Mouse (Mus musculus): ENCODE measurements around the gene H2-DMb1. TPM values are rescaled to one million over a fixed set of nuclear protein-coding genes. Genes with fewer than 3 reads are reported as not detected.
"Not testable (repeated sequence)": the region's sequence is repeated elsewhere in the genome, so short reads cannot be mapped to it uniquely, and the experiment has no call there.

The H2-DMb1 gene
- polyA plus RNA-seq, 1 experiment from 2014 or later: 2.6 TPM

- Histone ChIP-seq H3K9me3 (no peaks in the 10 kb centered on the region), H3K27me3 (peaks cover 56% of the 10 kb centered on the region), H3K4me2 (no peak overlapping the region), H3K36me3 (no peaks in the 10 kb centered on the region), H3K27ac (no peak overlapping the region), H3K4me1 (peaks cover 23% of the 10 kb centered on the region), H3K9ac (no peak overlapping the region), H3K4me3 (no peak overlapping the region)
- WGBS: 71% methylated on average over 7 of the region's 7 CpGs
- no peak for ATAC-seq (ENCODE audit: insufficient number of reproducible peaks, insufficient read depth, low FRiP score, low TSS enrichment, low read depth)
These were observed 15.3 kb upstream of the H2-DMb1 start for GRCm38 (mm10) chr17:34137601-34138000.

- peaks cover 29% of the 10 kb centered on the region for H3K4me1 ChIP-seq
- H3K27me3 ChIP-seq: peaks cover 56% of the 10 kb centered on the region
- H3K4me2 ChIP-seq: no peak overlapping the region
- H3K27ac ChIP-seq: no peak overlapping the region
- H3K4me3 ChIP-seq: no peak overlapping the region
- H3K9me3 ChIP-seq: no peaks in the 10 kb centered on the region
- ATAC-seq (ENCODE audit: insufficient number of reproducible peaks, insufficient read depth, low FRiP score, low TSS enrichment, low read depth): no peak
- no peaks in the 10 kb centered on the region for H3K36me3 ChIP-seq
- H3K9ac ChIP-seq: no peak overlapping the region; the same call in 1 of the 2 replicates
- whole genome bisulfite sequencing: 77% methylated on average over 7 of the region's 7 CpGs
These were observed 14.2 kb upstream of the H2-DMb1 start for GRCm38 (mm10) chr17:34138655-34139054.

- peaks cover 29% of the 10 kb centered on the region for H3K4me1 ChIP-seq
- H3K36me3 ChIP-seq: no peaks in the 10 kb centered on the region
- 1% methylated on average over 16 of the region's 16 CpGs for WGBS
- ATAC-seq (ENCODE audit: insufficient number of reproducible peaks, insufficient read depth, low FRiP score, low TSS enrichment, low read depth): no peak
- H3K9ac ChIP-seq: peak overlapping the region; percentile 61
- peaks cover 56% of the 10 kb centered on the region for H3K27me3 ChIP-seq
- H3K27ac ChIP-seq: no peak overlapping the region
- H3K9me3 ChIP-seq: no peaks in the 10 kb centered on the region
- H3K4me2 ChIP-seq: peak overlapping the region; percentile 66
- peak overlapping the region; percentile 41 for H3K4me3 ChIP-seq
These were observed 13.5 kb upstream of the H2-DMb1 start for GRCm38 (mm10) chr17:34139416-34139815.

GRCm38 (mm10) chr17:34140240-34140639 lies 12.6 kb upstream of the H2-DMb1 start:
- H3K27ac ChIP-seq: no peak overlapping the region
- H3K9me3 ChIP-seq: no peaks in the 10 kb centered on the region
- H3K9ac ChIP-seq: peak overlapping the region; percentile 61; the same call in 1 of the 2 replicates
- H3K4me3 ChIP-seq: no peak overlapping the region
- no peaks in the 10 kb centered on the region for H3K36me3 ChIP-seq
- peaks cover 56% of the 10 kb centered on the region for H3K27me3 ChIP-seq
- 12% methylated on average over 5 of the region's 5 CpGs for WGBS
- peak overlapping the region; percentile 66 for H3K4me2 ChIP-seq
- no peak for ATAC-seq (ENCODE audit: insufficient number of reproducible peaks, insufficient read depth, low FRiP score, low TSS enrichment, low read depth)
- H3K4me1 ChIP-seq: peaks cover 29% of the 10 kb centered on the region

GRCm38 (mm10) chr17:34141448-34141847 lies 11.4 kb upstream of the H2-DMb1 start:
- Histone ChIP-seq H3K4me1 (peaks cover 24% of the 10 kb centered on the region), H3K27ac (no peak overlapping the region), H3K4me2 (no peak overlapping the region), H3K27me3 (peaks cover 54% of the 10 kb centered on the region), H3K9ac (no peak overlapping the region), H3K9me3 (no peaks in the 10 kb centered on the region), H3K4me3 (no peak overlapping the region), H3K36me3 (no peaks in the 10 kb centered on the region)
- ATAC-seq (ENCODE audit: insufficient number of reproducible peaks, insufficient read depth, low FRiP score, low TSS enrichment, low read depth): no peak
- WGBS: 61% methylated on average over 4 of the region's 4 CpGs

GRCm38 (mm10) chr17:34142456-34143010 lies 10.3 kb upstream of the H2-DMb1 start:
- H3K36me3 ChIP-seq: no peaks in the 10 kb centered on the region
- H3K27me3 ChIP-seq: peaks cover 44% of the 10 kb centered on the region
- 0 out of 2 replicates have a peak overlapping the region, but pooled peaks have one; percentile 28 for H3K27ac ChIP-seq
- H3K4me1 ChIP-seq: peaks cover 24% of the 10 kb centered on the region
- no peak overlapping the region for H3K4me2 ChIP-seq
- WGBS: 41% methylated on average over 7 of the region's 7 CpGs
- no peak overlapping the region for H3K9ac ChIP-seq
- H3K9me3 ChIP-seq: no peaks in the 10 kb centered on the region
- ATAC-seq (ENCODE audit: insufficient number of reproducible peaks, insufficient read depth, low FRiP score, low TSS enrichment, low read depth): no peak
- H3K4me3 ChIP-seq: no peak overlapping the region

GRCm38 (mm10) chr17:34143033-34143432 lies 9.8 kb upstream of the H2-DMb1 start, which contains the start of gene H2-DMb2:
Gene H2-DMb2 (plus strand): TSS chr17:34143307.
- Histone ChIP-seq H3K9me3 (no peaks in the 10 kb centered on the region), H3K9ac (0 out of 2 replicates have a peak within 1 kb of the TSS, but pooled peaks have one; percentile 6), H3K36me3 (no peaks in the 10 kb centered on the region), H3K4me2 (no peak within 1 kb of the TSS), H3K4me1 (peaks cover 24% of the 10 kb centered on the region), H3K27me3 (peaks cover 39% of the 10 kb centered on the region), H3K27ac (0 out of 2 replicates have a peak within 1 kb of the TSS, but pooled peaks have one; percentile 28), H3K4me3 (no peak within 1 kb of the TSS)
- no peak for ATAC-seq (ENCODE audit: insufficient number of reproducible peaks, insufficient read depth, low FRiP score, low TSS enrichment, low read depth)
- WGBS: 21% methylated on average over 7 of the region's 7 CpGs

- H3K4me2 ChIP-seq: no peak overlapping the region
- H3K27me3 ChIP-seq: peaks cover 35% of the 10 kb centered on the region
- no peak overlapping the region for H3K4me3 ChIP-seq
- H3K36me3 ChIP-seq: no peaks in the 10 kb centered on the region
- H3K9me3 ChIP-seq: no peaks in the 10 kb centered on the region
- WGBS: 68% methylated on average over 5 of the region's 5 CpGs
- peaks cover 24% of the 10 kb centered on the region for H3K4me1 ChIP-seq
- ATAC-seq (ENCODE audit: insufficient number of reproducible peaks, insufficient read depth, low FRiP score, low TSS enrichment, low read depth): no peak
- no peak overlapping the region for H3K27ac ChIP-seq
- H3K9ac ChIP-seq: no peak overlapping the region
These were observed 9.4 kb upstream of the H2-DMb1 start for GRCm38 (mm10) chr17:34143461-34143860.

- not testable (repeated sequence) for H3K36me3 ChIP-seq; H3K4me3 ChIP-seq; H3K27ac ChIP-seq; H3K9me3 ChIP-seq; H3K9ac ChIP-seq; ATAC-seq (ENCODE audit: insufficient number of reproducible peaks, insufficient read depth, low FRiP score, low TSS enrichment, low read depth); H3K4me2 ChIP-seq
- peaks cover 22% of the 10 kb centered on the region for H3K4me1 ChIP-seq
- H3K27me3 ChIP-seq: peaks cover 28% of the 10 kb centered on the region
- WGBS: 84% methylated on average over 4 of the region's 4 CpGs
These were observed 8.7 kb upstream of the H2-DMb1 start for GRCm38 (mm10) chr17:34144221-34144620.

GRCm38 (mm10) chr17:34144960-34145371 lies 7.9 kb upstream of the H2-DMb1 start:
- Histone ChIP-seq H3K9me3 (no peaks in the 10 kb centered on the region), H3K9ac (no peak overlapping the region), H3K27me3 (peaks cover 20% of the 10 kb centered on the region), H3K4me3 (no peak overlapping the region), H3K36me3 (no peaks in the 10 kb centered on the region), H3K27ac (no peak overlapping the region), H3K4me1 (peaks cover 14% of the 10 kb centered on the region), H3K4me2 (no peak overlapping the region)
- ATAC-seq (ENCODE audit: insufficient number of reproducible peaks, insufficient read depth, low FRiP score, low TSS enrichment, low read depth): no peak
- WGBS: 74% methylated on average over 3 of the region's 3 CpGs

- 55% methylated on average over 5 of the region's 5 CpGs for WGBS
- H3K27ac ChIP-seq: no peak overlapping the region
- H3K4me1 ChIP-seq: no peaks in the 10 kb centered on the region
- no peak overlapping the region for H3K4me2 ChIP-seq
- H3K9me3 ChIP-seq: no peaks in the 10 kb centered on the region
- no peak overlapping the region for H3K9ac ChIP-seq
- H3K4me3 ChIP-seq: no peak overlapping the region
- no peaks in the 10 kb centered on the region for H3K36me3 ChIP-seq
- no peak for ATAC-seq (ENCODE audit: insufficient number of reproducible peaks, insufficient read depth, low FRiP score, low TSS enrichment, low read depth)
- H3K27me3 ChIP-seq: no peaks in the 10 kb centered on the region
These were observed 2.7 kb downstream of the H2-DMb1 start for GRCm38 (mm10) chr17:34155534-34155933.

GRCm38 (mm10) chr17:34164202-34164895 lies 11.5 kb downstream of the H2-DMb1 start:
- H3K27ac ChIP-seq: no peak overlapping the region
- H3K4me2 ChIP-seq: no peak overlapping the region
- H3K9me3 ChIP-seq: peaks cover 4% of the 10 kb centered on the region; the same call in 1 of the 2 replicates
- H3K9ac ChIP-seq: peak overlapping the region; percentile 6; the same call in 1 of the 2 replicates
- H3K4me3 ChIP-seq: no peak overlapping the region
- 41% methylated on average over 9 of the region's 9 CpGs for WGBS
- no peaks in the 10 kb centered on the region for H3K4me1 ChIP-seq
- ATAC-seq (ENCODE audit: insufficient number of reproducible peaks, insufficient read depth, low FRiP score, low TSS enrichment, low read depth): no peak
- H3K27me3 ChIP-seq: no peaks in the 10 kb centered on the region
- H3K36me3 ChIP-seq: no peaks in the 10 kb centered on the region

Data from embryonic facial prominence, embryonic 13.5 days (tissue).